Mouse (Mus musculus) cerebellum, postnatal 4 days (tissue): ENCODE results near the gene Olfr554.
A peak's percentile ranks its signal among the peaks of the same experiment; 100 is the strongest.
"Not testable (repeated sequence)": the region's sequence is repeated elsewhere in the genome, so short reads cannot be mapped to it uniquely, and the experiment has no call there.

Source experiments
- DNase-seq, 2 experiments: peaks; one replicate each; pipeline ENCODE4 v3.0.0; 2022; ENCODE audit warnings: low spot score in 2 of 2, mixed read lengths in 1 of 2

Olfr554 gene

DNA sequence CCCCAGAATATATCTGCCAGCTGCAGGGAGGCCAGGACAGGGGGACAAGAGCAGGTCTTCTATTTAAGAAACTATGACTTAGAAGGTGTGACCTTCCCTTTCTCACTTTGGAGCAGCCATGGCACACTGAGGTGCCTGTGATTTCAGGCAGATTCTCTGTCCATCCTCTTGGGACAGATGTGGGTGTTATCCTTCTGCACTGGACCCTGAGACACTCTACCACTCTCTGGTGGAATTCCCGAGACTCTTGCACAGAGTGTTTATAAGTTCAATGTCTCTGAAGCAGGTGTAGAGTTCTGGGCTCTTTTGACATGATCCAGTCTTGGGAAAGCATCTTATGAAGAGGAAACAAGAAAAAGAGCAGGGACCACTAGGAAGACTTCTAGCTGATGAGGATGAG is at the start of gene Olfr554:
TSS of gene Olfr554 (plus strand) at position 301 of the 400 bp plus-strand sequence.
- DNase-seq: no peak

DNA sequence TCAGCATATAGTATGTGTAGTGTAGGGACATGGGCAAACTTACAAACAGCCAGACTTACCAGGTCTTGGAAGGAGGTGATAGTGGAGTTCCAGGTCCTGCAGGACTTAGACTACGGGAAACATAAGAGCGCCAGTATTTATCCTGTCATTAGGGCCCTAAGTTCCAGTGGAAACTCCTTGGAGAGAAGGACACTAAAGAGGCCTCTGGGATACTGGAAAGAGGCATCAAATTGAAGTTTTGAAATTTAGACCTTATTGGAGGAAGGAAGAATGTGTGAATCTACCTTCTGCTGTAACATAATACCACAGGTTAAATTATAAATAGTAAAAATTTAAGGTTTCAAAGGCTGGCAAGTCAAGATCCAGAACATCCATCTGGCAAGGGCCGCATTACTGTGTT is 46.4 kb upstream of the Olfr554 start, which contains the start of gene Olfr551:
TSS of gene Olfr551 (minus strand) at position 101 of the 400 bp plus-strand sequence.
- DNase-seq: no peak

DNA sequence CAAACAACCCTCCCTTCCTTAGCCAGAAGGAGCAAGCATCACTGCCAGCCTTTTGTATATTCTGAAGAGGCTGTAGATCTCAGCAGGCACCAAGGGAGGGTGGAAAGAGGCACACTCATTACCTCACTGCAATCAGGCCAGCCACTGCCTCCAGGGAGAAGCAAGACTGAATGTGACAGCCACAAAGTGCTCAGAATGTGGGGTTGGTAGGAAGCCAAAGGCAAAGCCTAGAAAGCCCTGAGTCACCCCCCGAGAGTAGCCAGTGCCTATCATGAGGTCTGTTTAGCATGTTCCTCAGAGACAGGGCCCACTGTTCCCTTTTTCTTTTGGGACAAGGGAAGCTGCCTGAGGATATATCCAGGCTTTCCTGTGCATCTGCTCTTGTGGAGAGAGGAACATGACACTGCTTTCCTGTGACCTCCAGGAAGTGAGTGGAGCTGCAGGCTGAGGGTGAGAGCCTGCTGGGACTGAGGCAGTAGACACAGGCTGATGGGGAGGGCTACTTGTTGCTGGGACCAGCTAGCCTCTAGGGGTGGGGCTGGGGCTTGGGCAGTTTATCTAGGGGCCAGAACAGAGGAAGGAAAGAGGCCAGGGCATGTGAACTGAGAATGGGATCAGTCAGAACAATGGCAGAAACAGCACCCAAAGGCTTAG is 40.7 kb upstream of the Olfr554 start, which contains the start of gene Olfr552:
TSS of gene Olfr552 (plus strand) at position 393 of the 654 bp plus-strand sequence.
- no peak for DNase-seq

DNA sequence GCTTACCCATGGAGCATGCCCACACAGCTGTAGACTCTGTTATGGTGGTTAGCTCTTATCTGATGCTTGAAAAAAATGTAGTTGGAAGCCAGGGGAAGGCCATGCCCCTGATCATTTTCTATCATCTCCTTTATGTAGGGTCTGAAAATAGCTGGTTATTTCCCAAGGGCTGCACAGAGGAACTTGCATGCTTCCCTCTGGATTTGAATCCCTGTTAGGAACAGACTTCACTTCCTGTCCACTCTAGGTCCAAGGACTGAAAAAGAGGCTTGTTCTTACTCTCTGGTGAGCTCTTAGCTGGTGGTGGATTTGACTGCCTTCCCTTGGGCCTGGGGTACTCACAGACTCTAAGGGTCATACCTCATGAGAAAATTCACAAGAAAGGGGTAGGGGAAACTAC is 20.1 kb upstream of the Olfr554 start, which contains the start of gene Olfr553:
TSS of gene Olfr553 (minus strand) at position 101 of the 400 bp plus-strand sequence.
- no peak for DNase-seq

DNA sequence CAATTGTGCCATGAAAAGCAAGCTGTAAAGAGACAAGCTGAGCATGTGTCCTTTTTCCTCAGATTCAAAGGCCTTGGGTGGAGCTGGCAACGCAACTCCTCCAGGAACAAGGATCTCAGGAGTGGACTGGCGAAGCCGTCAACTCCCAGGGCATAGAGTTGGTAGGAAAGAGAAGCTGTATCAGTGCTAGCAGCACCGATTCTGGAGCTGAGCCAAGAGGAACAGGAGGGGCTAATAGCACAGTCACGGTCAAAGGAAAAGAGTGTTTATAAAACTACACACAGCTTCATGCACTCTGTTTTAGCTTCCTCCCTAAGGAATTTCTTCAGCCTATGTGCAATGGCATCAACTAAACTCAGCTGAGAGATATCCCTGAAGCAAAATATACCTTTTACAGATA is 18.6 kb upstream of the Olfr554 start:
- DNase-seq: no peak

DNA sequence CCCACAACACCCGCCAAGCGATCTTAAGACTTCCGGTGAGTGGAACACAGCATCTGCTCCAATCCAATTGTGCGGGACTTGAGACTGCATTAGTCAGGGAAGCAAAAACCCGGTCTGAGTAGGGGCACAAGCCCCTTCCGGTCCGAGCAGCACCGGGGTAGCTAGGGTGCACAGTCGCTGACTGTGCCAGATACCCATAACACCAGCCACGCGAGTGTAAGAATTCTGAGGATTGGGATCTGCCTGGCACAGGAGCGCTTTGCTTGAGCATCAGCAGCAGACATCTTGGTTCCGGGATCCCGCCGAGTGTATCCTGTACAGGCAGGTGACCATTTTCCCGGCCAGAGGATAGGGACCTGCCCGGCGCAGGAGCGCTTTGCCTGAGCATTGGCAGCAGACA is 17.9 kb upstream of the Olfr554 start:
- not testable (repeated sequence) for DNase-seq

DNA sequence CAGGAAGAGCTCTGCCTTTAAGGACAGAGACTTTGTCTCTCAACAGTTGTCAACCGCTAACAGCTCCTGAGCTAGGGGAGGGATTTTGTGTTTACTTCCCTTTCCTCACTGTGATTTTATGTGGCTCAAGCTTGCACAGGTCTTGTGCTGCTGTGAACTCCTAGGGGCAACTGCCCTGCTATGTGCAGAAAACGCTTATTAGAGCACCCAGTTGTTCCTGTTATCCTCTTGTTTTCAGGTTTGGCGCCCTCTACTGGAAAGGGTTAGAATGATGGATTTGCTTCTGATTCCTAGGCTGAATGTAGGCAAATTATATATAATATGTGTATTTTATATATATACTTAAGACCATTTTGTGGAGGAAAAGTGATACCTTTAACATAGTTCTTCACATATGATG is 1.6 kb upstream of the Olfr554 start:
- peak in 1 of 2 experiments; percentile 30 for DNase-seq

DNA sequence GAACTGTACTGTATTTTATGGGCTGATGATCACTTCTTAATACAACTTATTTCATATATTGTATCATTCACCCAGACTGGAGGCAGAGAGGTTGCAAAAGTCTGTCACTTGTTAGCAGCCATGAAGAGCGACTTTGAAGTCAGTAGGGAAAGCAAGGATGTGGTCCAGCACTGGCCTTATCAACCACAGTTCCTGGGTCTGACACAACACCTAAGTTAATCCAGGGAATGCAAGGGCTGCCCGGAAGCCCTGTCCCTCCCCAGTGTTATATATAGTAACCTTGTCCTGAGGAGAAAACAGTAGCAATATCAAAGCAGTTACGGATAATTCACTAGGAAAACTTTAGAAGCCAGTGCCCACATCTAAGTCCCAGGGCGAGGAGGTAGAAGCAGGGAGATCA is 6.7 kb downstream of the Olfr554 start:
- DNase-seq: not testable (repeated sequence)

DNA sequence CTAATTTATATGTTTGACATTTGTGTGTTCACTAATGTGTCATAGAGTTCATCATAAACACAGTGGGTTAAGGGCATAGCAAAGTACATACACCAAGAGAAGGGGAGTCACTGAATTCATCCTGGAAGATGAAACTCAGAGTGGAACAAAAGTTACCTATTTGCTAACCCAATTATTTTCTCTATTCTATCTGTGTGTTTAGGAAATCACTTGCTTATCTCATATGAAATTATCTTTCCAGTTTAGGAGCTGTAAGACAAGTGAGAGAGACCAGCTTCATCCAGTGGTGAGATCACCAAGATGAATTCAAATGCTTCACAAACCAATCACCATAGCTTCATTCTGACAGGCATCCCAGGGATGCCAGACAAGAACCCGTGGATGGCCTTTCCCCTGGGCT is 20.3 kb downstream of the Olfr554 start, which contains the start of gene Olfr555:
TSS of gene Olfr555 (plus strand) at position 301 of the 400 bp plus-strand sequence.
- no peak for DNase-seq

DNA sequence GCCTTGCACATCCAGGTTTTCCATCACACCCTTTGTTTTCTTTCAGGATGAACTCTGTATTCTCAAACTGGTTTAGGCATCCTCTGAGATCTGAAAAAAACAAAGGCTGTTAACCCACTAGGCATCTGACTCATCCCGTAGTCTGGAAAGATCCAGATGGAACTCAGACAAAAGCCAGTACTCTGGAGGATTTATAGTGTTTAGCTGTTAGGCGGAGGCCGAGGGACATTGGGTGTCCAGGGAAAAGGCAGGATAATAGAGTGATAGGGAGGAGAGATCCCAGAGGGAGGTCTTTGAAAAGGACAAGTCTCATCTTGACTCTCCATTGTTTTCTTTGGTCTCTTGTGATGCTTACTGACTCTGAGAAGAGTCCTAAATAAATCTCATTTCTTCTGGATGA is 26.4 kb downstream of the Olfr554 start, which contains the start of gene Olfr556:
TSS of gene Olfr556 (plus strand) at position 301 of the 400 bp plus-strand sequence.
- DNase-seq: no peak

DNA sequence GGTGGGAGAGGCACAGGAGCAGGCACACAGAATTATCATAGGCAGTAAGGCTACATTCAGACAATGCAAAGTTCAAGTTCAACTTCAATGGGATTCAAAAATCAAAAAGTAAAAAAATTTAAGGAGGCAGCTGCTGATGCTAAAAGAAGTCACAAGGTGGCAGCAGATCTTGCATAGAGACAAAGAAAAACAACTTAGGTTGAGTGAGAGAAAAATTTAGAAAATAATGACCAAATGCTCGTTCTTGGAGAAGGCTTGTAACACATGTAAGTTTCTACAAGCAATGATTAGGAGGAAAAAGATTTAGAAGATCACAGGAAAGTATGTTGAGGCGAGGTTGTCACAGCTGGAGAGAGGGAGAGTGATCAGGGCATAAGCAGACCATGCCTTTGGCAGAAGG is 27.1 kb downstream of the Olfr554 start:
- DNase-seq: no peak

DNA sequence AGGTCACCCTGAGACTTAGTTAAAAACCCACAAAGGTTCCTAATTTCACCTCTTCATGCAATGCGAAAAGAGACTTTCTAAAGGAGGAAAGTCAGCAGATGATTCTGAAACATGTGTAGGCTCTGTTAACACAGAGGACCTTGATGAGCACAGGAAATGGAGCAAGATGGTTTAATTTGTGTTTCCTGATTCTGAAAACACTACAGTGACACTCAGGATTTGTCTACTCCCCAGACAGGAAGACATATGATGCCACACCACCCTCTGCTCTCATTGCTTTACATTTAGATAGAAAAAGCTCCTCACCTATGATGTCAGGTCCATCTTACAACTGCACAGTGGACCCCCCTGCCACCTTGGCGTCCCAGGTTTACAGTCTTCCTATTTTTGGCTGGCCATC is 38.0 kb downstream of the Olfr554 start:
- DNase-seq: no peak

DNA sequence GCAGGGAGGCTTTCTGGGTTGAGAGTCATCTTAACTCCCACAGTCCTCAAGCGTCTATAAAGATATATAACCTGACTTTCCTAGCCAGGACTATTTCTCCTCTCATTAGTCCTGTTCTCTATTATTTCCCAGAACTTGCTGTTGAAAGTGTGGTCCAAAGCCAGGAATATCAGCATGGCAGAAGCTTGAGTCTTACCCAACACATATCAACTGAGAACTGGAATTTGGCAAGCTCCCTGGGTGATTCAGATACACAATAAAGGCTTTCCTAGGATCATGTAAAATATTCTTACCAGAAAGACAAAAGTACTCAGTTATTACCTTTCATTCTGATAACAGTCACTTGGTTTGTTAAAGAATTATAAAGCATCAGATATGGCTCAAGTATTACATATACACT is 43.7 kb downstream of the Olfr554 start:
- no peak for DNase-seq

DNA sequence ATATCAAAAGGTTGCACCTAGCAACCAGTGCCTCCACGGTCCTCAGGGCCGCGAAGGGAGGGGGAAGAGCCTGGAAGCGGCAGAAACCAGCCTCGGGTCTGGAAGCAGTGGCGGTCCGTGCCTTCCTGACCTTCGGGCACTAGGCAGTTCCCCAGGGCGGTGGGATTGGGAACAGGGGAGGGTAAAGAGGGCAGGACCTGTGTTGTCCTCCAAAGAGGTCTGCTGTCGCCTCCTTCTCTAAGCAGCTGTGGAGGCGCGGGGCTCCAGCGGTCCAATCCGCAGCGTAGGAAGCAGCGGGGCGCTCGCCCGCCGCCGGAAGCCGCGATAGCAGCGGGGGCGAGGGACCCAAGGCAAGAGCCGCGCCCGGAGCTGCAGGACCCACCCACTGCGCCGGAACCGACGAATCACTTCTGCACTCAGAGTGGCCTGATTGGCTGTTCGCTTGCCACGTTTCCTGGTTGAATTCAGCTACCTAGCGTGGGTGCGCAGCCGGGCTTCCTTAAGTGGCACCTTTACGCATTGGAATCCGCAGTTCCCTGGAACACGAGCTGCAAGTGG is 48.8 kb downstream of the Olfr554 start, which contains the start of gene Trim68:
TSS of gene Trim68 (minus strand) at position 384 of the 558 bp plus-strand sequence.
- peak; percentile 61 to 74 for DNase-seq
